Mouse (Mus musculus) spleen, adult 2 months (tissue): ENCODE measurements around the gene Glipr1.

Source experiments
- CTCF ChIP-seq: fragments of 200-500 bp; IDR thresholded peaks from 2 replicates; pipeline ENCODE4 v1.5.1; 2011; ENCODE audit warnings: mild to moderate bottlenecking, inconsistent platforms; ENCODE audit not compliant: insufficient read depth, insufficient read length, insufficient replicate concordance; ENCODE audit errors: extremely low read depth
- POLR2A ChIP-seq: fragments of 200-500 bp; IDR thresholded peaks from 2 replicates; pipeline ENCODE4 v1.6.1; 2011; ENCODE audit warnings: low read depth, low read length, inconsistent platforms

DNA sequence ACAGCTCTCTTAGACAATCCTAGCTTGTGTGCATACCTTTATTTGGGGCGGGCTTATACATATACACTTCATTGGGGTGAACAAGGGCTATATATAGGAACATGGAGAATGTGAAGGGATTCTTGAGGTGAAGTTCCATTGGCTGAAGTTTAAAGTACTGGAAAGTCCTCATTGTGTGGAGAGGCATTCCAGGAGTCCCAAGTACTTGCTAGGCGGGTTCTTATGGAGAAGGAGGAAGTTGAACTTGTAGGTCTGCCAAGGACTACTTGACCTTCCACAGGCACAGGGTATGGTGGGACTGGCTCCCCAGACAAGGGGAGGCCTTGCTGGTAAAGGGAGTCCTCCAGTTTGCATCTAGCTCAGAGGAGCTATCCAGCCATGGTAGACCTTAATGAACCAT, 43.1 kb downstream of the Glipr1 start:
- TF ChIP-seq CTCF: no peak
- no peak for TF ChIP-seq POLR2A
